Mouse (Mus musculus): ENCODE results near the gene Zfp281. TPM values are rescaled to one million over a fixed set of nuclear protein-coding genes. Genes with fewer than 3 reads are reported as not detected.
A peak's percentile ranks its signal among the peaks of the same experiment; 100 is the strongest.

Gene Zfp281
- total RNA-seq, 1 experiment from 2014 or later, result 37.1 TPM

DNA sequence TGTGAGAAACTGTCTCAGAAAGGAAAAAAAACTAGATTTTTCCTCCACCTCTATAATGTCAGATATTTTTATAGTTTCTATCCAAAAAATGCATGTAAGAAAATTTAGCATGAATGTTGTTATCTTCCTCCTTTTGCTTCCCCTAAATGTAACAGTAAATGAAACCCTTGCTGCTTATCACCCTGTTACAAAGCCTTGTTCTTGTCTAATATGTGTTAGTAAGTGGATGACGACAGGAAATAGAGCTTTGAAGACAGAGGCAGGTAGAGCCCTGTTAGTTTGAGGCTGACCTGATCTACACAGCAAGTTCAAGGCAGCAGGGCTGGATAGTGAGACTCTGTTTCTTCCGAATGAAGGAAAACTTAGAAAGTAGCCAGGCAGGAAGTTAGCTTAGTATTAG is 14.5 kb downstream of the Zfp281 start:
- ATAC-seq (replicated peaks in 1 of 2; ENCODE audit: insufficient read depth in 1 of 2, low FRiP score in 2 of 2, low TSS enrichment in 1 of 2, low read depth in 1 of 2, poor library complexity in 2 of 2, severe bottlenecking in 2 of 2), result no peak

DNA sequence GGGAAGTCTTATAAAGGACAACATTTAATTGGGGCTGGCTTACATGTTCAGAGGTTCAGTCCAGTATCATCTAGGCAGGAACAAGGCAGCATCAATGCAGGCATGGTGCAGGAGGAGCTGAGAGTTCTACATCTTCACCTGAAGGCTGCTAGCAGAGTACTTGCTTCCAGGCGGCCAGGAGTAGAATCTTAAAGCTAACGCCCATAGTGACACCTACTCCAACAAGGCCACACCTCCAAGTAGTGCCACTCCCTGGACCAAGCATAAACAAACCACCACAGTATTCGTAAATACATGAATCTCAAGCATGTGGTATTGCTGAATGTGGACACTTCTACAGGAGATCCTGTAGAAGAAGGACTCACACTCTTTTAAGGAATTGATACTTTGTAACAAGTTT is 18.0 kb downstream of the Zfp281 start:
- no peak for ATAC-seq (replicated peaks in 1 of 2; ENCODE audit: insufficient read depth in 1 of 2, low FRiP score in 2 of 2, low TSS enrichment in 1 of 2, low read depth in 1 of 2, poor library complexity in 2 of 2, severe bottlenecking in 2 of 2)

DNA sequence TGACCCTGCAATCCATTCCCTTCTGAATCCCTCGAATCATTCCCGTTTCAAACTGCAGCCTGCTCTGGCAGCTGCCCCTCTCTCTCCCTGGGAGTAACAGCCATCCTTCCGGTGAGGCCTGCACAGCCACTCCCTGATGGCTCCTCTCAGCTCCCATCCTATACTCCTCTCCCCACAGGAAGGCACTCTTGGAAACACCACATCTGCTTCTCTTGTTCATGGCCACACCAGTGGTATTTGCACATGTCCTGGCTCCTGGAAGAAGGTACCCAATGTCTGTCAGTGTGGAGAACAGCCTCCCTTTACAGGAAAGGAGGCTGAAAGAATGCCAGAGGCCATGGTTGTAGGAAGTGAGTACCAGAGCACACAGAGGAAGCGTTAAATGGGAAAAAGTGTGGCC is 19.8 kb downstream of the Zfp281 start:
- ATAC-seq (replicated peaks in 1 of 2; ENCODE audit: insufficient read depth in 1 of 2, low FRiP score in 2 of 2, low TSS enrichment in 1 of 2, low read depth in 1 of 2, poor library complexity in 2 of 2, severe bottlenecking in 2 of 2), result no peak

- peak in 1 of 2 experiments; percentile 14; a peak in 1 of 4 replicates for ATAC-seq (replicated peaks in 1 of 2; ENCODE audit: insufficient read depth in 1 of 2, low FRiP score in 2 of 2, low TSS enrichment in 1 of 2, low read depth in 1 of 2, poor library complexity in 2 of 2, severe bottlenecking in 2 of 2)
These were observed 21.3 kb downstream of the Zfp281 start for GRCm38 (mm10) chr1:136645849-136646625.

DNA sequence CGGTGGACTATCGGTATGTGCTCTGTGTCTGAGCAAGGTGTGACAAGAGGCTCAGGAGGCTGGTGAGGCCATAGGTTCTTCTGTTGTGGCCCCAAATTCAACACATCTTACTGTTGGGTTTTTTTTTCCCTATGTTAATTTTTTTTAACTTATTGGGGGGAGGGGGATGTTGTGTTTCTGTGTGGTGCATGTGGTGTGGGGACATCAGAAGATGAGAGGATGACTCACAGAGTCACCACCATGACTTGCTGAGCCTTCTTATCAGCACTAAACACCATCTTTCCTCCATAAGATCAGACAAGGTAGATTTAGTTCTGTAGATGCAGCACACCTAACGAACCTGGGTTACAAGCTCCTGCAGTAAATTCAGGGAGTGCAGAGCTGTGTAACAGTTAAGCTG is 27.4 kb downstream of the Zfp281 start:
- no peak for ATAC-seq (replicated peaks in 1 of 2; ENCODE audit: insufficient read depth in 1 of 2, low FRiP score in 2 of 2, low TSS enrichment in 1 of 2, low read depth in 1 of 2, poor library complexity in 2 of 2, severe bottlenecking in 2 of 2)

GRCm38 (mm10) chr1:136653526-136653925 is 28.8 kb downstream of the Zfp281 start:
- ATAC-seq (replicated peaks in 1 of 2; ENCODE audit: insufficient read depth in 1 of 2, low FRiP score in 2 of 2, low TSS enrichment in 1 of 2, low read depth in 1 of 2, poor library complexity in 2 of 2, severe bottlenecking in 2 of 2), result peak in 1 of 2 experiments; percentile 32; a peak in 2 of 4 replicates

DNA sequence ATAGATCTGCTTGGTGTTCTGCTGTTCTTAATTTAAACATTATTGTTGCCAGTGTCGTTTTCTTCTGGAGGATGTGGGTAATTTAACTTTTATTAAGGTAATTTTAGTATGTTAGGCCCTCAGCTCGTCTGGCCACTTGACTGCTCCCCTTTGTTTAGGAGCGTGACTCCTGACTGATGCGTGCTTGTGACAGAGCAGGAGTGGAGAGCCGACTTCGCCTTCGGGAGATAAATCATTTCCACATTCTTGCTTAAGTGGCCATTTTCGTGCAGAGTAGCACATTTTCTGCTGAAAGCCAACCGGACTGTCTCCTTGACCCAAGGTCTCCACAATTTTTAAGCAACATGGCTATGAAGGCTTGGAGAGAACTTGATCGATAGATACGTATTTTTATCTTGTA is 29.7 kb downstream of the Zfp281 start:
- ATAC-seq (replicated peaks in 1 of 2; ENCODE audit: insufficient read depth in 1 of 2, low FRiP score in 2 of 2, low TSS enrichment in 1 of 2, low read depth in 1 of 2, poor library complexity in 2 of 2, severe bottlenecking in 2 of 2), result no peak

GRCm38 (mm10) chr1:136656619-136657018 is 31.9 kb downstream of the Zfp281 start:
- ATAC-seq (replicated peaks in 1 of 2; ENCODE audit: insufficient read depth in 1 of 2, low FRiP score in 2 of 2, low TSS enrichment in 1 of 2, low read depth in 1 of 2, poor library complexity in 2 of 2, severe bottlenecking in 2 of 2), result no peak

GRCm38 (mm10) chr1:136658456-136659227 is 33.9 kb downstream of the Zfp281 start:
- no peak for ATAC-seq (replicated peaks in 1 of 2; ENCODE audit: insufficient read depth in 1 of 2, low FRiP score in 2 of 2, low TSS enrichment in 1 of 2, low read depth in 1 of 2, poor library complexity in 2 of 2, severe bottlenecking in 2 of 2)

DNA sequence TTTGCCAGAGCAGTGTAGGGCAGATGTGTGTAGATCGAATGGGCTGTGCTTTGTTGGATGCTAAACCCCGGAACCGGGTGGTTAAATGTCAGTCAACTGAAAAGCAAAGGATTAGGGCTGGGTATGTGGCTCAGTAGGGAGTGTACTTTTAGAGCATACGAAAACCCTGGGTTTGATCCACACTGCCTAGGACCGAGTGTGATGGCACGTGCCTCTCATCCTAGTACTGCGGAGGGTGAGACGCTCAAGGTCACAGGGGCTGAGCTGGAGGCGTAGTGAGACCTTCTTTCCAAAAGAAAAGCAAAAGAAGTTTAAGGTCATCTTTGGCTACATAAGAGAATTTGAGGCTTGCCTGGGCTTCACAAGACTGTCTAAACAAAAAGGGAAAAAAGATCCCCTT is 34.6 kb downstream of the Zfp281 start:
- ATAC-seq (replicated peaks in 1 of 2; ENCODE audit: insufficient read depth in 1 of 2, low FRiP score in 2 of 2, low TSS enrichment in 1 of 2, low read depth in 1 of 2, poor library complexity in 2 of 2, severe bottlenecking in 2 of 2), result no peak

DNA sequence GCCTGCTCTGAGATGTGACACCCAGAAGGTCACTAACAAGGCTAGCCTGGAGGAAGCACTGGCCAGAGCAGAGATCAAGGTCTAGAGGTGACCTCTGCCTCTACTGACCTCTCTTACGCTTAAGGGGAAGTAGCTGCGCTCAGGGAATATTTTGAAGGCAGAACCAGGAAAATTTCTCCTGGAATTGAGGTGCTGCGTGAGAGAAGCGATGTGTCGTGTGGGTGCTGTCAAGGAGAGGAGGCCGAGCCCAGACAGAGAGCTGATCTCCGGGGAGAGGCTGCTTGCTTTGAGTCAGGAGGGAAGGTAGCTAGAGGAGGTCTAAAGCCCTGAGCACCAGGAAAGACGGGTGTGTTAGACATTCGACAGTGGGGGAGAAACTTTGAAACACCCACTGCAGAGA is 35.2 kb downstream of the Zfp281 start:
- ATAC-seq (replicated peaks in 1 of 2; ENCODE audit: insufficient read depth in 1 of 2, low FRiP score in 2 of 2, low TSS enrichment in 1 of 2, low read depth in 1 of 2, poor library complexity in 2 of 2, severe bottlenecking in 2 of 2), result no peak

- no peak for ATAC-seq (replicated peaks in 1 of 2; ENCODE audit: insufficient read depth in 1 of 2, low FRiP score in 2 of 2, low TSS enrichment in 1 of 2, low read depth in 1 of 2, poor library complexity in 2 of 2, severe bottlenecking in 2 of 2)
These were observed 36.8 kb downstream of the Zfp281 start for GRCm38 (mm10) chr1:136661511-136661910.

DNA sequence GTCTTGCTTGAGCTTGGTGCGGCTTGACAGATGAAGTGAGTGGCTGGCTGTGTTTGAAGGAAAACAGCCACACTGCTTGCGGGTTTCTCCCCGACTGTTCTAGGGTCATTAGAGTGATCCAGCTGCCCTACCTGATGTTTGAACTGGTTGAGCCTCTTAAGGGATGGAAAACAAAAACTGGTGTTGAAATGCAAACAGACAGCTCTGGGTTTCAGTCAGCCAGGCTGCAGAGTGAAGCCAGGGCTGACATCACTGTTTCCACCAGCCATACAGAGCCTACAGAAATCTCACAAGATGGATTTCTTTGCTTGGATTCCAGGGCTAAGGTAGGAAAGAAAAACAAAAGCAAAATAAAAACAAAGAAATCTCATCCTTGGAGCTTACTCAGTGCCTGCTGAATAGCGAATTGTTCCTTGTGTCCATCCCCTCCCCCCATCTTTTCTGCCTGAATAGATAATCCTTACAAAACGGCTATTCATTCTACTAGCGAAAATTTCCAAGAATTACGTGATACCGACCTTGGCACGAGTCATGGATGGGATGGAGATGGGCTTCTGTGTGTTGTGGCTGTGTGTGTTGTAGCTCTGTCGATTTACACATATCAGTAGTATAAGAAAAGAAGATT is 37.4 kb downstream of the Zfp281 start:
- ATAC-seq (replicated peaks in 1 of 2; ENCODE audit: insufficient read depth in 1 of 2, low FRiP score in 2 of 2, low TSS enrichment in 1 of 2, low read depth in 1 of 2, poor library complexity in 2 of 2, severe bottlenecking in 2 of 2), result no peak

- ATAC-seq (replicated peaks in 1 of 2; ENCODE audit: insufficient read depth in 1 of 2, low FRiP score in 2 of 2, low TSS enrichment in 1 of 2, low read depth in 1 of 2, poor library complexity in 2 of 2, severe bottlenecking in 2 of 2), result no peak
These were observed 40.4 kb downstream of the Zfp281 start for GRCm38 (mm10) chr1:136664921-136665582.

DNA sequence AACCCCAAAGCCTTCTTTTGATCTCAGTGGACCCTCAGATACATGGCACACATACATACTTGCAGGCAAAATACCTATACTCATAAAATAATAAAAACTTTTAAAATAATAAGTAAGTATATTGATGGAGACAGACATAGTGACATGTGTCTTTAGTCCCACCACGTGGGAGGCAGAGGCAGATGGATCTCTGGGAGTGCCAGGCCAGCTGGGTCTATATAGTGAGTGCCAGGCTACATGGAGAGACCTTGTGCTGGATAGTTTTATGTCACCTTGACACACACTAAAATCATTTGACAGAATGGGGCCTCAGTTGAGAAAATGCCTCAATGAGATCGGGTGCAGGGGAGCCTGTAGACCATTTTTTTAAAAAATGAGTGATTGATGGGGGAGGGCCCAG is 41.8 kb downstream of the Zfp281 start:
- ATAC-seq (replicated peaks in 1 of 2; ENCODE audit: insufficient read depth in 1 of 2, low FRiP score in 2 of 2, low TSS enrichment in 1 of 2, low read depth in 1 of 2, poor library complexity in 2 of 2, severe bottlenecking in 2 of 2), result no peak

DNA sequence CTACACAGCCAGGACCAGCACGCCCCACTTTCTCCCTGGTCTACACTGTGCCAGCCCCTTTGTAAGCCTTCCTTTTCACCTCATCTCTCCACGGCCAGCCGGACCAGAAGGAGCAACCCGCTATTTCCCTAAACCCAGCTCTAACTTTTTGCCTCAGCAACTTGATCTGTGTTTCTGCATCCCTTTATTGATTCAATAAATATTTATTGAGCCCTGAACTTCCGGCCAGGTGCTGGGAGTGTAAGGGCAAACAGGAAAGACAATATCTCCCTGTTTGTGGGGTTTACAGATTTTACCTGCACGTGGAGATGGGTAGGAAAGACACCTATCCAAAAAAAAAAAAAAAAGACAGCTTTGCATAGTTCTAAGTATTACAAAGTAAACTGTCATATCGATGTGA is 45.2 kb downstream of the Zfp281 start:
- ATAC-seq (replicated peaks in 1 of 2; ENCODE audit: insufficient read depth in 1 of 2, low FRiP score in 2 of 2, low TSS enrichment in 1 of 2, low read depth in 1 of 2, poor library complexity in 2 of 2, severe bottlenecking in 2 of 2), result no peak

GRCm38 (mm10) chr1:136670421-136670820 is 45.7 kb downstream of the Zfp281 start:
- no peak for ATAC-seq (replicated peaks in 1 of 2; ENCODE audit: insufficient read depth in 1 of 2, low FRiP score in 2 of 2, low TSS enrichment in 1 of 2, low read depth in 1 of 2, poor library complexity in 2 of 2, severe bottlenecking in 2 of 2)
